Mouse (Mus musculus) subcutaneous adipose tissue, adult 2 months (tissue): ENCODE measurements around the gene Gm43191. TPM values are rescaled to one million over a fixed set of nuclear protein-coding genes. Genes with fewer than 3 reads are reported as not detected.

Experiments
- polyA plus RNA-seq: library from polyadenylated mRNA; depleted of rRNA; stranded (reverse); fragments of >200 nt; gene quantifications from 2 replicates; pipeline ENCODE4 v1.2.3, GENCODE M21; 2012; ENCODE audit warnings: low replicate concordance; rRNA removed

The Gm43191 gene
- polyA plus RNA-seq, result not detected in 2 replicates

GRCm38 (mm10) chr3:116681160-116681559 is at the start of gene Gm43191:
TSS of gene Gm43191 (minus strand) at chr3:116681260.

GRCm38 (mm10) chr3:116712436-116712881 is 31.4 kb upstream of the Gm43191 start, which contains the start of gene Slc35a3:
TSS of gene Slc35a3 (minus strand) at chr3:116712831.

GRCm38 (mm10) chr3:116662463-116662863 is 18.6 kb downstream of the Gm43191 start, which contains the start of gene Mfsd14a:
TSS of gene Mfsd14a (minus strand) at chr3:116662677.

DNA sequence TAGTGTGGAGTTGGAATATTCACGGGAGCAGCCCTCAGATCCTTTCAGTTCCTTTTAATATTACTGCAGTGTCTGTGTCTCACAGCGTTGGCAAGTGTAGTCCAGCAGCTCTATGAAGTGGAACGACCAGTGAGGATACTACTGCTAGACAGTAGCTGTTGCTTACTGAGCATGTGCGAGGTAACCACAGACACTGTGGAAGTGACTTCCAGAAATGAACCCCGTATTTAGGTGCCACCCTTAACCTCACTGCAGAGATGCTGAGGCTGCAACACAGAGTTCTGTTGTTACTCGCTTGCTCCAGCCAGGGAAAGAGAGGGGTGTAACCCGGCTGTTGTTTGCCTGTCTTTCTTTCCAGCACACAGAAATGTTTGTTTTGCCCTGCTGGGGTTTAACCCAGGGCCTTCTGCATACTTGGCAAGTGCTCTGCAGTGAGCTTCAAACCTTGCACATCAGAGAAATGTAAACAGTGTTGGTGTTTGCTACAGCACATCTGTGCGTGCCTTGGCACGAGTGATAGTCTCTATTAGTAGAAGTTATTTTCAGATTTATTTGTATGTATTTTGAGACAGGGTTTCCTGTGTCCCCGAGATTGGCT is 66.7 kb downstream of the Gm43191 start, which contains the start of gene Trmt13:
Trmt13 (minus strand) TSS at position 293 of the 598 bp plus-strand sequence.

GRCm38 (mm10) chr3:116594728-116595602 is 86.1 kb downstream of the Gm43191 start, which contains the start of gene Sass6:
TSS of gene Sass6 (plus strand) at chr3:116594982.

Other genes starting within 250 kb of the Gm43191 start
- 21.1 and 32.8 TPM in 2 replicates for gene Rtca, start 173.1 kb downstream of the Gm43191 start, polyA plus RNA-seq
- 18.3 and 28.5 TPM in 2 replicates for gene Dbt, start 168.2 kb downstream of the Gm43191 start, polyA plus RNA-seq
- gene Lrrc39, start 118.3 kb downstream of the Gm43191 start, polyA plus RNA-seq, result 3.6 and 13.5 TPM in 2 replicates
- gene Sass6, start 86.3 kb downstream of the Gm43191 start, polyA plus RNA-seq, result 1.3 and 3.1 TPM in 2 replicates
- gene Trmt13, start 66.7 kb downstream of the Gm43191 start, polyA plus RNA-seq, result 4.2 and 7.9 TPM in 2 replicates
- 29.0 and 33.6 TPM in 2 replicates for gene Mfsd14a, start 18.6 kb downstream of the Gm43191 start, polyA plus RNA-seq
- 8.8 and 10.4 TPM in 2 replicates for gene Slc35a3, start 31.6 kb upstream of the Gm43191 start, polyA plus RNA-seq
- 16.4 and 17.2 TPM in 2 replicates for gene Agl, start 126.9 kb upstream of the Gm43191 start, polyA plus RNA-seq
- gene Frrs1, start 178.2 kb upstream of the Gm43191 start, polyA plus RNA-seq, result 14.9 and 30.8 TPM in 2 replicates